Comparison of ENCODE assay signal across 7 mouse cellular contexts in the genomic region with DNA sequence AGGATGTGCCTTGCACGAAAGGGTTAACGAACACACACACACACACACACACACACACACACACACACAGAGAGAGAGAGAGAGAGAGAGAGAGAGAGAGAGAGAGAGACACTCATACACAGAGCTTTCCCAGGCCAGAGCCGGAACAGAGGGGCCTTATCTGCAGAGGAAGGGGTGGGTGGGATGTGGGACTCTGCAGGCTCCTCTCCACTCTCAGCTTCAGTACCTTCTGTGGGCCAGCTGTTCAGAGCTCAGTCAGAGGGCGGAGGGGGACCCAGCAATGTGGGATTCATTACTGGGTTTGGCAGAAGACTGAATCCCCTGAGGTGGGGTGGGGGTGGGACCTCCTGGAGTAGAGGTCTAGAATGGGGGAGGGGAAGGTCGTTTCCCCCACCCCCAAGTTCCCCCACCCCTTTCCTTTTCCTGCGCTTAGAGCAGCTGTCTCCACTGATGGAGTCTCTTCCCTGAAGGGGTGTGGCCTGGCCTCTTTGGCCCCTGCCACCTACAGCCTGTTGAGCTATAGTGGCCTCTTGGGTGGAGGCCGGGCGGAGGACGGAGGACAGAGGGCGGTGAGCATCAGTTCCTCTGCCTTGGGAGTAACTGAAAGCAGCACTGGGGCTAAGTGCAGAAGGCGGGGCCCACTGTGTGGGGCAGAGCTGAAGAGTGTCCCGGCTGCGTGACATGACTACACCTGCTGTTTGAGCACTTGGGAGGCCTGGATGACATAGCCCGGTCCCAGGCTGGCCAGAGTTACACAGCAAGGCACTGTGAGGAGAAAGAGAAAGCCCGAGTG.
DNase-seq lines count a peak whose midpoint lies in the region; ATAC-seq and TF ChIP-seq lines count a peak whose summit lies in the region.

No protein-coding gene starts in this region.

- 10% methylated on average over 14 of the region's 15 CpGs for WGBS in embryonic facial prominence, embryonic 13.5 days
- WGBS in hindbrain, embryonic 10.5 days = 33% methylated on average over 15 of the region's 15 CpGs
- 23% methylated on average over 15 of the region's 15 CpGs for WGBS in lung, adult 2 months
- 31% methylated on average over 15 of the region's 15 CpGs for WGBS in neural tube, embryonic 13.5 days

- 0 out of 2 replicates have a peak, but pooled peaks have one; percentile 25 for TF ChIP-seq POLR2A in lung, adult 2 months (IDR thresholded peaks at IDR 0.05; ENCODE audit: borderline replicate concordance, extremely low read depth, low read depth, low read length)

- peak overlapping the region; percentile 92 for H3K27ac ChIP-seq in embryonic facial prominence, embryonic 13.5 days
- peak overlapping the region; percentile 89 for H3K27ac ChIP-seq in hindbrain, embryonic 10.5 days
- peak overlapping the region; percentile 89 for H3K27ac ChIP-seq in neural tube, embryonic 13.5 days (replicated peaks)

- peaks cover 97% of the 10 kb centered on the region for H3K4me1 ChIP-seq in embryonic facial prominence, embryonic 13.5 days
- peaks cover 99% of the 10 kb centered on the region for H3K4me1 ChIP-seq in hindbrain, embryonic 10.5 days (replicated peaks)
- peaks cover 43% of the 10 kb centered on the region for H3K4me1 ChIP-seq in lung, adult 2 months (ENCODE audit: control insufficient read depth, insufficient read depth, low read length)
- H3K4me1 ChIP-seq in neural tube, embryonic 13.5 days (replicated peaks) = peaks cover 74% of the 10 kb centered on the region

- peak overlapping the region; percentile 9; the same call in 1 of the 2 replicates for H3K4me3 ChIP-seq in embryonic facial prominence, embryonic 13.5 days
- H3K4me3 ChIP-seq in hindbrain, embryonic 10.5 days = peak overlapping the region; percentile 31
- no peak overlapping the region for H3K4me3 ChIP-seq in lung, adult 2 months (replicated peaks; ENCODE audit: extremely low read depth, low read depth, low read length)
- H3K4me3 ChIP-seq in neural tube, embryonic 13.5 days = no peak overlapping the region

- H3K9ac ChIP-seq in embryonic facial prominence, embryonic 13.5 days = no peak overlapping the region
- no peak overlapping the region for H3K9ac ChIP-seq in neural tube, embryonic 13.5 days

- peak; percentile 67 for DNase-seq in MN1 (ENCODE audit: low spot score)
- DNase-seq in hindbrain, embryonic 10.5 days (ENCODE audit: low spot score) = peak; percentile 69
- no peak for DNase-seq in lung, adult 2 months
- DNase-seq in layer of hippocampus, postnatal 25 days (ENCODE audit: extremely low spot score in 1 of 2, low spot score in 1 of 2) = no peak
- DNase-seq in right cerebral cortex, postnatal 4 days = no peak

- H3K9me3 ChIP-seq in embryonic facial prominence, embryonic 13.5 days = no peaks in the 10 kb centered on the region
- no peaks in the 10 kb centered on the region for H3K9me3 ChIP-seq in hindbrain, embryonic 10.5 days
- no peaks in the 10 kb centered on the region for H3K9me3 ChIP-seq in neural tube, embryonic 13.5 days

- peak overlapping the region; percentile 48 for H3K4me2 ChIP-seq in embryonic facial prominence, embryonic 13.5 days
- peak overlapping the region; percentile 9; the same call in 1 of the 2 replicates for H3K4me2 ChIP-seq in neural tube, embryonic 13.5 days

- H3K27me3 ChIP-seq in embryonic facial prominence, embryonic 13.5 days = no peaks in the 10 kb centered on the region
- no peaks in the 10 kb centered on the region for H3K27me3 ChIP-seq in hindbrain, embryonic 10.5 days (ENCODE audit: insufficient read depth, poor library complexity, severe bottlenecking)
- no peaks in the 10 kb centered on the region for H3K27me3 ChIP-seq in neural tube, embryonic 13.5 days

- 0 out of 2 replicates have a peak, but pooled peaks cover 3% of the 10 kb centered on the region for H3K36me3 ChIP-seq in embryonic facial prominence, embryonic 13.5 days
- no peaks in the 10 kb centered on the region for H3K36me3 ChIP-seq in hindbrain, embryonic 10.5 days
- no peaks in the 10 kb centered on the region for H3K36me3 ChIP-seq in neural tube, embryonic 13.5 days

- peak; percentile 73 for ATAC-seq in embryonic facial prominence, embryonic 13.5 days (ENCODE audit: insufficient number of reproducible peaks, insufficient read depth, low FRiP score, low TSS enrichment, low read depth)
- peak; percentile 45 for ATAC-seq in neural tube, embryonic 13.5 days (ENCODE audit: low read depth)

- no peak for TF ChIP-seq CTCF in lung, adult 2 months (IDR thresholded peaks at IDR 0.05; ENCODE audit: insufficient read depth, low read length)

Comparison
In these comparisons a context has a peak if more than half of its experiments do, and no peak if none do; other contexts are left out.
1. DNase-seq: peak in MN1 (single experiment) and hindbrain, embryonic 10.5 days (single experiment); none in lung, adult 2 months (single experiment), layer of hippocampus, postnatal 25 days (0 of 2) and right cerebral cortex, postnatal 4 days (single experiment).
2. H3K4me3 ChIP-seq: peak in embryonic facial prominence, embryonic 13.5 days (single experiment) and hindbrain, embryonic 10.5 days (single experiment); none in lung, adult 2 months (single experiment) and neural tube, embryonic 13.5 days (single experiment).
3. Peak in every context shown above with its lines, with median percentiles within 50 percentile points of each other: H3K27ac ChIP-seq.